Mouse (Mus musculus): Measurements from ENCODE around the gene Sesn1. TPM values are rescaled to one million over a fixed set of nuclear protein-coding genes. Genes with fewer than 3 reads are reported as not detected.

Gene Sesn1
- polyA plus RNA-seq, 1 experiment: 9.7 TPM

DNA sequence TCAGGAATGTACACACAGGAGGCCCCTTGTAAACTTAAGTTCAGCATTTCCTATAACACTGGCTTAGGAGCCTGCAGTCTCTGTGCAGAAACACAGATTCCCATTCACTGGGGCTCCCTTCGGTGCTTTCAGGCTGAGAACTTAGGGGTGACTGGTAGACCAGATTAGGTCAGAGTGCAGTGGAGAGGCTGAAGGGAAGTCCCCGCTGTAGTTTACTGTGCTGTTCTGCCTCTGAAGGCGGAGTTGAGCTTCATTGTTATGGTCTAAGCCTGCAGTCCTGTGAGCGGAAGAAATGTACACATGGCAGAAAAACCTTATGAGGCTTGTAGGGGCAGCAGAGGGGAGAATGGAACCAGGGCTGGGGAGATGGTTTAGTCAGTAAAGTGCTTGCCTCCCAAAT is 29.2 kb downstream of the Sesn1 start:
- no peak overlapping the region for H3K4me3 ChIP-seq
- H3K27me3 ChIP-seq (ENCODE audit: control insufficient read depth, insufficient read depth, insufficient read length): no peaks in the 10 kb centered on the region
- no peak for TF ChIP-seq SRF (IDR thresholded peaks at IDR 0.05; ENCODE audit: control insufficient read depth, insufficient read length, low read depth)
- no peak for TF ChIP-seq TCF12 (IDR thresholded peaks at IDR 0.05; ENCODE audit: insufficient read depth, poor library complexity, severe bottlenecking)
- no peak for TF ChIP-seq MYOD1 (IDR thresholded peaks at IDR 0.05; ENCODE audit: control insufficient read depth in 1 of 3, insufficient read length in 2 of 3, low read depth in 2 of 3)
- TF ChIP-seq TCF3 (IDR thresholded peaks at IDR 0.05; ENCODE audit: insufficient read length, low read depth): no peak
- no peak for TF ChIP-seq E2F4 (IDR thresholded peaks at IDR 0.05; ENCODE audit: insufficient read depth)
- no peak for TF ChIP-seq CEBPB (IDR thresholded peaks at IDR 0.05; ENCODE audit: insufficient read depth, poor library complexity, severe bottlenecking)
- no peak for TF ChIP-seq MYOG (IDR thresholded peaks at IDR 0.05; ENCODE audit: control insufficient read depth in 1 of 3, insufficient read depth in 1 of 3, insufficient read length in 2 of 3, low read depth in 2 of 3)
- TF ChIP-seq POLR2A (IDR thresholded peaks at IDR 0.05; ENCODE audit: insufficient read length, low read depth): no peak
- no peak for TF ChIP-seq REST (IDR thresholded peaks at IDR 0.05; ENCODE audit: insufficient read depth, insufficient read length)
- no peak for TF ChIP-seq POLR2AphosphoS2 (IDR thresholded peaks at IDR 0.05; ENCODE audit: insufficient read length, low read depth)
- TF ChIP-seq MAX (IDR thresholded peaks at IDR 0.05; ENCODE audit: low read depth): no peak
- no peak for TF ChIP-seq USF1 (IDR thresholded peaks at IDR 0.05; ENCODE audit: low read depth)

DNA sequence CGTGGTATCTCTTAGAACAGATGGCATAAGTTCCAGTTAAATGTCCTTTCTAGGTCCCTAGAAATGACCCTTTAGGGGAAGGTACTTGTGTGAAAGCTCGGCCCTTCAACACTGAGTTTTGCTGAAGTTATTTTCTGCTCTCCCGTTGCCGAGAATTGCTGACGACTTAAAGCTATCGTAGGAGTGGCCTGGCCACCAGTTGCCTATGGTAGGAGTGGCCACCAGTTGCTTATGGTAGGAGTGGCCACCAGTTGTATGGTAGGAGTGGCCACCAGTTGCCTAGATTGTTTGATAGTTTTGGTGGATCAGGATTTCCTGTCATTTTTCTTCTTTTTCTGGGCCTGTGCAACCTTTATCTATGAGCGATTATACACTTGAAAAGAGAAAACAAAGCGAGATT is 38.0 kb downstream of the Sesn1 start:
- Histone ChIP-seq H3K4me2 (ENCODE audit: low read depth) (no peak overlapping the region), H3K79me2 (ENCODE audit: control insufficient read depth, insufficient read depth) (no peaks in the 10 kb centered on the region), H3K27me3 (ENCODE audit: control insufficient read depth, insufficient read depth, insufficient read length) (no peaks in the 10 kb centered on the region), H3ac (ENCODE audit: control insufficient read depth, insufficient read length) (no peak overlapping the region), H3K36me3 (ENCODE audit: control insufficient read depth, insufficient read depth) (no peaks in the 10 kb centered on the region), H3K4me3 (no peak overlapping the region)
- no peak for TF ChIP-seq MYOG (IDR thresholded peaks at IDR 0.05; ENCODE audit: control insufficient read depth in 1 of 3, insufficient read depth in 1 of 3, insufficient read length in 2 of 3, low read depth in 2 of 3)
- TF ChIP-seq MYOD1 (IDR thresholded peaks at IDR 0.05; ENCODE audit: control insufficient read depth in 1 of 3, insufficient read length in 2 of 3, low read depth in 2 of 3): no peak
- no peak for TF ChIP-seq POLR2A (IDR thresholded peaks at IDR 0.05; ENCODE audit: insufficient read length, low read depth)
- no peak for TF ChIP-seq POLR2AphosphoS2 (IDR thresholded peaks at IDR 0.05; ENCODE audit: insufficient read length, low read depth)
- TF ChIP-seq USF1 (IDR thresholded peaks at IDR 0.05; ENCODE audit: low read depth): no peak
- TF ChIP-seq REST (IDR thresholded peaks at IDR 0.05; ENCODE audit: insufficient read depth, insufficient read length): no peak
- no peak for TF ChIP-seq E2F4 (IDR thresholded peaks at IDR 0.05; ENCODE audit: insufficient read depth)
- TF ChIP-seq MAX (IDR thresholded peaks at IDR 0.05; ENCODE audit: low read depth): no peak

More for the DNA sequence above, 29.2 kb downstream of the Sesn1 start:
- no peaks in the 10 kb centered on the region for H3K79me2 ChIP-seq (ENCODE audit: control insufficient read depth, insufficient read depth)
- no peak overlapping the region for H3ac ChIP-seq (ENCODE audit: control insufficient read depth, insufficient read length)
- H3K4me2 ChIP-seq (ENCODE audit: low read depth): no peak overlapping the region
- H3K36me3 ChIP-seq (ENCODE audit: control insufficient read depth, insufficient read depth): no peaks in the 10 kb centered on the region

DNA sequence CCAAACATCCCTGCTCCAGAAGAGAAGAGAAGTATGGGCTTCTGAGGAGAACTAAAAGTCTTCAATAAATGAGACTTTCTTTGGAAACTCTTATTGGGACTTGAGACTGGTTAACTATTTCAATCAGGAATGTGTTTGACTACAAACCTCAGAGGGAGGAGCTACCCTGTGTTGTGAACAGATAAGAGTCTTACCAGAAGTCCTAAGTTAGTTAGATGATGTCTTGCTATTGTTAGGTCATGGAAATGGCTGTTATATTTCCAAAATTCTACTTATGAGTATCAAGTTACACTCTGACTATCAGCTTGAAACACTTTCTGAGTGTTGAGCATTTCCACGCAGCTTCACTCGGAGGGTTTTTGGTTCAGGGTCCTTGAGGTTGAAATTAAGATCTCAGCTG is 39.0 kb downstream of the Sesn1 start:
- no peak overlapping the region for H3K4me2 ChIP-seq (ENCODE audit: low read depth)
- no peak overlapping the region for H3K4me3 ChIP-seq
- no peaks in the 10 kb centered on the region for H3K36me3 ChIP-seq (ENCODE audit: control insufficient read depth, insufficient read depth)
- no peaks in the 10 kb centered on the region for H3K27me3 ChIP-seq (ENCODE audit: control insufficient read depth, insufficient read depth, insufficient read length)
- TF ChIP-seq USF1 (IDR thresholded peaks at IDR 0.05; ENCODE audit: low read depth): no peak
- no peak for TF ChIP-seq MYOG (IDR thresholded peaks at IDR 0.05; ENCODE audit: control insufficient read depth in 1 of 3, insufficient read depth in 1 of 3, insufficient read length in 2 of 3, low read depth in 2 of 3)
- TF ChIP-seq E2F4 (IDR thresholded peaks at IDR 0.05; ENCODE audit: insufficient read depth): no peak
- TF ChIP-seq REST (IDR thresholded peaks at IDR 0.05; ENCODE audit: insufficient read depth, insufficient read length): no peak
- TF ChIP-seq POLR2A (IDR thresholded peaks at IDR 0.05; ENCODE audit: insufficient read length, low read depth): no peak
- TF ChIP-seq MYOD1 (IDR thresholded peaks at IDR 0.05; ENCODE audit: control insufficient read depth in 1 of 3, insufficient read length in 2 of 3, low read depth in 2 of 3): no peak
- TF ChIP-seq TCF12 (IDR thresholded peaks at IDR 0.05; ENCODE audit: insufficient read depth, poor library complexity, severe bottlenecking): no peak
- no peak for TF ChIP-seq POLR2AphosphoS2 (IDR thresholded peaks at IDR 0.05; ENCODE audit: insufficient read length, low read depth)
- no peak for TF ChIP-seq CEBPB (IDR thresholded peaks at IDR 0.05; ENCODE audit: insufficient read depth, poor library complexity, severe bottlenecking)
- no peak for TF ChIP-seq TCF3 (IDR thresholded peaks at IDR 0.05; ENCODE audit: insufficient read length, low read depth)
- H3ac ChIP-seq (ENCODE audit: control insufficient read depth, insufficient read length): no peak overlapping the region
- H3K79me2 ChIP-seq (ENCODE audit: control insufficient read depth, insufficient read depth): no peaks in the 10 kb centered on the region

DNA sequence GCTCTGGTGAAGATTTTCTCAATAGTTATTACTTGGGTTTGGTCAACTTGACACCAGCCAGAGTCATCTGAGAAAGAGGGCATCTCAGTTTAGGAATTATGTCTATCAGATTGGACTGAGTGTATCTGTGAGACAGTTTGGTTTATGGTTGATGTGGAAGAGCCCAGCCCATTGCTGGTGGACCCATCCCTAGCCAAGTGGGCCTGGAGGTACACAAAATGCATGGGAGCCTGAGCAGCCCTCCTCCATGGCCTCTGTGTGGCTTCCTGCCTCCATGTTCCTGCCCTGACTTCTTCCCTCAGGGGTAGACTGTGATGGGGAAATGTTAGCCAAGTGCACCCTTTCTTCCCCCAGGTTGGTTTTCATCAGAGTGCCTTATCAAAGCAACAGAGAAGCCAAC is 50.1 kb downstream of the Sesn1 start:
- no peaks in the 10 kb centered on the region for H3K36me3 ChIP-seq (ENCODE audit: control insufficient read depth, insufficient read depth)
- H3K79me2 ChIP-seq (ENCODE audit: control insufficient read depth, insufficient read depth): no peaks in the 10 kb centered on the region
- TF ChIP-seq POLR2AphosphoS2 (IDR thresholded peaks at IDR 0.05; ENCODE audit: insufficient read length, low read depth) (no peak), USF1 (IDR thresholded peaks at IDR 0.05; ENCODE audit: low read depth) (no peak), TCF3 (IDR thresholded peaks at IDR 0.05; ENCODE audit: insufficient read length, low read depth) (no peak), TCF12 (IDR thresholded peaks at IDR 0.05; ENCODE audit: insufficient read depth, poor library complexity, severe bottlenecking) (no peak), MYOD1 (IDR thresholded peaks at IDR 0.05; ENCODE audit: control insufficient read depth in 1 of 3, insufficient read length in 2 of 3, low read depth in 2 of 3) (no peak), CEBPB (IDR thresholded peaks at IDR 0.05; ENCODE audit: insufficient read depth, poor library complexity, severe bottlenecking) (no peak)
- H3ac ChIP-seq (ENCODE audit: control insufficient read depth, insufficient read length): no peak overlapping the region
- H3K27me3 ChIP-seq (ENCODE audit: control insufficient read depth, insufficient read depth, insufficient read length): no peaks in the 10 kb centered on the region
- H3K4me2 ChIP-seq (ENCODE audit: low read depth): peak overlapping the region; percentile 73
- H3K4me3 ChIP-seq: no peak overlapping the region

DNA sequence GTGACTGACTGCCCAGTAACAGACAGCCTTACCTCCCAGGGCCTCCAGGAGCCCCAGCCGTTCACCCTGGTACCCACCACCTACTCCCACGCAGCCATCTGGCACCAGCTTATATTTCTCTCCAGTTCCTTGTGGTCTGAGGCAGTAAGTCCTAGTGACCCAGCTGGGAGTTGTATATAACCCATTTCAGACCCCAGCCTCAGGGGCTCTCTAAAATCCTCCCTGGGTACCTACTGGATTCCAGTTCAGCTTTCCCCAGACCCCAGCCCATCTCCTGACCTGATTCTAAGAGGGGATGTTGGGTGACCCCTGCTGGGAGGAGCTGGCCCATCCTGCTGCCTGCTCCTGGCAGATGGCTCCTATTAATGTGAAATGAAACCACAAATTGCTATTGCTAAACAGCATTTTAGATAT is 50.5 kb downstream of the Sesn1 start:
- H3K4me3 ChIP-seq: no peak overlapping the region
- no peaks in the 10 kb centered on the region for H3K79me2 ChIP-seq (ENCODE audit: control insufficient read depth, insufficient read depth)
- H3ac ChIP-seq (ENCODE audit: control insufficient read depth, insufficient read length): no peak overlapping the region
- TF ChIP-seq POLR2A (IDR thresholded peaks at IDR 0.05; ENCODE audit: insufficient read length, low read depth) (no peak), MYOG (IDR thresholded peaks at IDR 0.05; ENCODE audit: control insufficient read depth in 1 of 3, insufficient read depth in 1 of 3, insufficient read length in 2 of 3, low read depth in 2 of 3) (peak in 1 of 3 experiments; percentile 27), E2F4 (IDR thresholded peaks at IDR 0.05; ENCODE audit: insufficient read depth) (no peak), USF1 (IDR thresholded peaks at IDR 0.05; ENCODE audit: low read depth) (no peak), TCF12 (IDR thresholded peaks at IDR 0.05; ENCODE audit: insufficient read depth, poor library complexity, severe bottlenecking) (peak; percentile 35), MYOD1 (IDR thresholded peaks at IDR 0.05; ENCODE audit: control insufficient read depth in 1 of 3, insufficient read length in 2 of 3, low read depth in 2 of 3) (peak in 2 of 3 experiments; percentile 52 to 60), TCF3 (IDR thresholded peaks at IDR 0.05; ENCODE audit: insufficient read length, low read depth) (no peak), MAX (IDR thresholded peaks at IDR 0.05; ENCODE audit: low read depth) (no peak), POLR2AphosphoS2 (IDR thresholded peaks at IDR 0.05; ENCODE audit: insufficient read length, low read depth) (no peak), CEBPB (IDR thresholded peaks at IDR 0.05; ENCODE audit: insufficient read depth, poor library complexity, severe bottlenecking) (peak; percentile 65)
- peak overlapping the region; percentile 73 for H3K4me2 ChIP-seq (ENCODE audit: low read depth)
- no peaks in the 10 kb centered on the region for H3K27me3 ChIP-seq (ENCODE audit: control insufficient read depth, insufficient read depth, insufficient read length)
- H3K36me3 ChIP-seq (ENCODE audit: control insufficient read depth, insufficient read depth): no peaks in the 10 kb centered on the region

All from myocyte (in vitro differentiated cells).